Mouse (Mus musculus) small intestine, adult 2 months (tissue): ENCODE measurements around the gene Arid3b.

Source experiments
- CTCF ChIP-seq: fragments of 200-500 bp; IDR thresholded peaks from 2 replicates; pipeline ENCODE4 v1.5.1; 2012; ENCODE audit warnings: low read depth, mild to moderate bottlenecking, control low read depth, inconsistent platforms, low read length, moderate library complexity, mixed read lengths; ENCODE audit not compliant: insufficient replicate concordance, insufficient read length; ENCODE audit errors: extremely low read depth
- POLR2A ChIP-seq: fragments of 200-500 bp; IDR thresholded peaks from 2 replicates; pipeline ENCODE4 v1.6.1; 2012; ENCODE audit warnings: low read depth, mild to moderate bottlenecking, control low read depth, inconsistent platforms, low read length, moderate library complexity

DNA sequence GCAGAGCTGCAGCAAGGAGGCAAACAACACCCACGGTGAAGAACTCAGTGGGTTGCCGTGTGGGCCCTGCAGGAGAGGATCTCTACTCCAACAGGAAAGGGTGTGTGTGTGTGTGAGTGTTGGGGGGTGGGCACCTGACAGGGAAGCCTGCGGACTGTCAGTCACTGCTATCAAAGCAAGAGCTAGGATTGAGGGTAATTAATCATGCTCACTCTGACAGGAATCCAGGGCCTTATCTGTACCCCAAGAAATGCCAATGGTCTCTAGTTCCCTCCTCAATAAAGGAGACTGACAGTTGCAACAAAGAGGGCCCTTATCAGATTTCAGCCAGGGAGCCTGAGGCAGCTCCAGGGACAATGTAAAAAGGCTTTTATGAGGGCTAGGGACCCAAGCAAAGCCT lies 33.5 kb downstream of the Arid3b start:
- TF ChIP-seq CTCF, result no peak
- no peak for TF ChIP-seq POLR2A
